Mouse (Mus musculus) lung, embryonic 15.5 days (tissue): ENCODE measurements around the gene Dvl2. TPM values are rescaled to one million over a fixed set of nuclear protein-coding genes. Genes with fewer than 3 reads are reported as not detected.

Experiments
- ATAC-seq: fragments of 200-750 bp; cut with Nextera tagmentation; 2 replicates; pipeline ENCODE4 v1.8.0; 2017; ENCODE audit warnings: moderate number of reproducible peaks, borderline replicate concordance; ENCODE audit not compliant: low FRiP score, low TSS enrichment; ENCODE audit errors: extremely low read depth
- H3K27ac ChIP-seq: fragments of 300-500 bp; sonication (generic); 2 replicates; pipeline ENCODE4 v1.5.1; 2015; ENCODE audit warnings: moderate library complexity, mild to moderate bottlenecking, inconsistent platforms
- H3K27me3 ChIP-seq: fragments of 300-500 bp; sonication (generic); 2 replicates; pipeline ENCODE4 v1.6.1; 2015; ENCODE audit warnings: inconsistent platforms
- H3K36me3 ChIP-seq: fragments of 300-500 bp; sonication (generic); 2 replicates; pipeline ENCODE4 v1.6.1; 2015; ENCODE audit warnings: inconsistent platforms
- H3K4me1 ChIP-seq: fragments of 300-500 bp; sonication (generic); 2 replicates; pipeline ENCODE4 v1.6.1; 2015; ENCODE audit warnings: inconsistent platforms
- H3K4me2 ChIP-seq: fragments of 300-500 bp; sonication (generic); 2 replicates; pipeline ENCODE4 v1.6.1; 2015; ENCODE audit warnings: inconsistent platforms, mild to moderate bottlenecking, moderate library complexity
- H3K4me3 ChIP-seq: fragments of 300-500 bp; sonication (generic); 2 replicates; pipeline ENCODE4 v1.5.1; 2015; ENCODE audit warnings: mild to moderate bottlenecking, inconsistent platforms
- H3K9ac ChIP-seq: fragments of 300-500 bp; sonication (generic); 2 replicates; pipeline ENCODE4 v1.6.1; 2015; ENCODE audit warnings: inconsistent platforms
- H3K9me3 ChIP-seq: fragments of 300-500 bp; sonication (generic); 2 replicates; pipeline ENCODE4 v1.6.1; 2016; ENCODE audit warnings: inconsistent platforms
- WGBS: fragments of 180-500 bp; shearing (Covaris S2); methylation state at CpG from one replicate; pipeline ENCODE4 v1.1.7; 2015; 5-methylcytosine and 5-hydroxymethylcytosine counted together
- polyA plus RNA-seq: library from polyadenylated mRNA; unstranded; fragments of >200 nt; fragmentation: Nextera tagmentation; extraction: Ambion mirVana; gene quantifications from 2 replicates; pipeline ENCODE4 v1.2.1, GENCODE M21; 2015

Dvl2 gene
- polyA plus RNA-seq, 1 experiment from 2014 or later = 40.3 TPM

DNA sequence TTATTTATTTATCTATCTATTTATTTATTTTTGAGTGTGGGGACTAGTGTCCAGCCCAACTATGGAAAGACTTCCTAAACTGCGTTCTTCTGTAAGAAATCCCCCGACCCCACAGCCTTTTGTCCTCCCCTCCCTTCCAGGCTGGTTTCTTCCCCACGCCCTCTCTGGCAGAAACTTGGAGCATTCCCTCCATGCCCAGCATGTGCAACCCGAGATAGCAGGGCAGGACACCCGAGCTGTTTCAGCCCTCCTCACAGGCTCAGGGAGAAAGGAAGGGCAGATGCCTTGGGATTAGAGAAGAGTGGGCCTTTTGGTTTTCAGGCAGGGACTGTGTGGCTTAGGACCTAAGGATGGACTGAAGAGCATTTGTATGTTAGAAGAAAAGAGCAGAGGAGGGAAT, 17.5 kb upstream of the Dvl2 start:
- peak overlapping the region; percentile 67 for H3K4me2 ChIP-seq
- H3K4me1 ChIP-seq = peaks cover 32% of the 10 kb centered on the region
- no peaks in the 10 kb centered on the region for H3K9me3 ChIP-seq
- H3K27ac ChIP-seq = no peak overlapping the region
- H3K4me3 ChIP-seq = peak overlapping the region; percentile 98
- WGBS = 20% methylated on average over 5 of the region's 5 CpGs
- no peak for ATAC-seq
- peak overlapping the region; percentile 93 for H3K9ac ChIP-seq
- H3K36me3 ChIP-seq = peaks cover 49% of the 10 kb centered on the region
- H3K27me3 ChIP-seq = no peaks in the 10 kb centered on the region

DNA sequence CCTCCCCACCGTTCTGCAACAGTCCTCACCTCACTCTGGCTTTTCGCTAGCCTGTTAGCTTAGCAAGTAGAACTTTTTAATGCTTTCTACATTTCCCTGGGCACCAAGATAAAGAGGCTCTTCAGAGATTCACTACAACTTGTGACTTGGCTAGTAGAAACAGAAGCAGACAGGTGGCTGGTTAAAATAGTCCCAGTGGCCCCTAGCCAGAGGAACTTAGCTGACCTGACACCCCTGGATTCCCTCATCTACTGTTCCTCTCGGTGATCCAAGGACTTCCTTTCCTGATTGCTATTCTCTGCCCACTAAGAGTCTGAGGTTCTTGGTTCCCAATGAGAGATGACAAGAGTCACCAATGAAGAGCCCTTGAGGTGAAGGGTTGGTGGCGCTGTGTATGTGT, 17.0 kb upstream of the Dvl2 start:
- peaks cover 50% of the 10 kb centered on the region for H3K36me3 ChIP-seq
- H3K27ac ChIP-seq = no peak overlapping the region
- H3K9ac ChIP-seq = peak overlapping the region; percentile 93; the same call in 1 of the 2 replicates
- no peaks in the 10 kb centered on the region for H3K27me3 ChIP-seq
- ATAC-seq = no peak
- 72% methylated on average over 4 of the region's 4 CpGs for WGBS
- H3K9me3 ChIP-seq = no peaks in the 10 kb centered on the region
- H3K4me1 ChIP-seq = peaks cover 32% of the 10 kb centered on the region
- peak overlapping the region; percentile 98 for H3K4me3 ChIP-seq
- peak overlapping the region; percentile 67 for H3K4me2 ChIP-seq

DNA sequence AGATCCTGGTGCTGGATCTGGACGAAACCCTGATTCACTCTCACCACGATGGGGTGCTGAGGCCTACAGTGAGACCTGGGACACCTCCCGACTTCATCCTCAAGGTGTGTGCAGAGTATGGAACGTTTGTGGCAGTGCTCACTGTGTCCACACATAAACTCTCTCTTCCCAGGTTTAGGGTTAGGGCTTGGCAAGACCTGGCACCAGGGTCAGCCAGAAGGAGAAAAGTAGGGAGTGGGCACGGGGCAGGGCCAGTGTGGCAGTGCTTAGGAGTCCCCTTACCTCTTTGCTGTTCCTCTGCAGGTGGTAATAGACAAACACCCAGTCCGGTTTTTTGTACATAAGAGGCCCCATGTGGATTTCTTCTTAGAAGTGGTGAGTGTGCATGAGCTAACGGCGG, 16.0 kb upstream of the Dvl2 start:
- Histone ChIP-seq H3K4me2 (no peak overlapping the region), H3K36me3 (peaks cover 55% of the 10 kb centered on the region), H3K27ac (no peak overlapping the region), H3K27me3 (no peaks in the 10 kb centered on the region), H3K9me3 (no peaks in the 10 kb centered on the region), H3K4me1 (peaks cover 25% of the 10 kb centered on the region), H3K4me3 (no peak overlapping the region), H3K9ac (no peak overlapping the region)
- WGBS = 83% methylated on average over 8 of the region's 8 CpGs
- no peak for ATAC-seq

DNA sequence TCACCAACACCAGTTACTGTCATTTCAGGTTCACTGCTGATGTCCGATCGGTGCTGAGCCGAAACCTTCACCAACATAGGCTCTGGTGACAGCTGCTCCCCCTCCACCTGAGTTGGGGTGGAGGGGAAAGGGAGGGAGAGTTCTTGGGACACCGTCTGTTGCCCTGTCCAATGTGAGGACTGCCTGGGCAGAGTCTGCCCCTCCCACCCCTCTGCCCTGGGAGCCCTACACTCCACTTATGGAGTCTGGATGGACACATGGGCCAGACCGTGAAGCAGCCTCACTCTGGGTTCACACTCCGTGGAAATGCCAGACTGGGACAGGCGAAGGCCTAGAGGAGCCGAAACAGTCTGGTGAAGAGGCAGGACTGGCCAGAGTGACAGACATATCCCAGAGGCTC, 10.4 kb upstream of the Dvl2 start:
- H3K27ac ChIP-seq = peak overlapping the region; percentile 96
- H3K9ac ChIP-seq = no peak overlapping the region
- WGBS = 90% methylated on average over 8 of the region's 8 CpGs
- H3K4me2 ChIP-seq = no peak overlapping the region
- H3K9me3 ChIP-seq = no peaks in the 10 kb centered on the region
- H3K4me1 ChIP-seq = peaks cover 23% of the 10 kb centered on the region
- 0 out of 2 replicates have a peak, but pooled peaks have one; percentile 25 for ATAC-seq
- no peaks in the 10 kb centered on the region for H3K27me3 ChIP-seq
- peaks cover 67% of the 10 kb centered on the region for H3K36me3 ChIP-seq
- no peak overlapping the region for H3K4me3 ChIP-seq

DNA sequence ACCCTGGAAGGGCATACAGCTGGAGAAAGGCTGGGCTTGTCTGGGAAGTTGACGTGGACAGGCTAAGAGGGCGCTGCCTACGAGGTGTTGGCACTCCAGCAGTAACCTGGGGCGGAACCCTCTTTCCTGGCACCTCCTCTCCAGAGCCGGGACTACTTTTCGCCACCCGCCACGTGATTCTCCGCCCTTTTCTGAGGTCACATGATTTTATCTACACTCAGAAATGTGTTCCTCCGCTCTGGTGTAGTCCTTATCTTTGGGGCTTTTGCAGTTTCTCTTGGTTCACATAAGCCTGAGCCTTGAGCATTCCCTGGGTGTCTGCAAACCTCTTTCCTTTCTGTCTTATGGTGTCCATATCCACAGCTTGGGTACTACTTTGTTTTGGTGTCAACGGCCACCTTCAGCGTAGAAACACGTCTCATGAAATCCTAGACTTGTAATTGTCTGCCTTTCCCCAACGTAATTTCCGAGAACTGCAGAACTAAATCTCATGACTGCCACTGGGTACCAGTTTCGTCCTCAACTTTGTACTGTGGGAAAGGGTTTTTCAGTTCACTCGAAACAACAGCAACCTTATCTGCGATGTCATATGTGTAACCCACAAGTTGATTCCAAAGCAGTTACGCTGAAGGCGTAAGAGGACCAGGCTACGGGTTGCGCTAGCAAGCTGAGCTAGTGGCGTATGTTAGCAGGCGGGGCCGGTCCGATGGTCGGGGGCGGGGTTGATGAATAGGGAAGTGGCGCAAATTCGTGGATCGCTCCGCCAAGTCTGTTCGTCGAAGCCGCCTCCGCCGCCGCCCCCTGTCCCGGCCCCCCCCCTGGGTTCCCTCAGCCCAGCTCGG, 9.3 kb upstream of the Dvl2 start, which contains the start of gene Gabarap:
Gene Gabarap (plus strand): TSS at position 294 of the 842 bp plus-strand sequence.
- WGBS = under 1% methylated on average over 40 of the region's 40 CpGs
- Histone ChIP-seq H3K9me3 (no peaks in the 10 kb centered on the region), H3K27ac (peak within 1 kb of the TSS; percentile 96), H3K27me3 (no peaks in the 10 kb centered on the region), H3K36me3 (peaks cover 58% of the 10 kb centered on the region), H3K9ac (peak within 1 kb of the TSS; percentile 87), H3K4me1 (peaks cover 23% of the 10 kb centered on the region), H3K4me3 (peak within 1 kb of the TSS; percentile 84), H3K4me2 (peak within 1 kb of the TSS; percentile 72)
- ATAC-seq = peak; percentile 73

DNA sequence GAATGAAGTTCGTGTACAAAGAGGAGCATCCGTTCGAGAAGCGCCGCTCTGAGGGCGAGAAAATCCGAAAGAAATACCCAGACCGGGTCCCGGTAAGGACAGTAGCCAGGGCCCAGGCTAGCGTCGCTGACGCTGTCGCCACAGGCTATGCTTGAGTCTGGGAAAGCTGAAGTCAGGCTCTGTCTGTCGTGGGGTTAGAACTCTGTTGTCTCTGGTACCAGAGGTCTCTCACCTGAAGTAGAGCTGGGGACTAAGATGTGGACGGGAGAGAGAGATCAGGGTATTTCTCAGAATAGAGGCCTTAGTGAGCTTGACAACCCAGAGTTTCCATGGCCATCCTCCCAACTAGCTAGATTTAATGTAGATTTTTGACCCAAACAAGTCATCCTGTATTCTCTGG, 8.7 kb upstream of the Dvl2 start:
- ATAC-seq = no peak
- H3K27me3 ChIP-seq = no peaks in the 10 kb centered on the region
- peak overlapping the region; percentile 72 for H3K4me2 ChIP-seq
- peak overlapping the region; percentile 84 for H3K4me3 ChIP-seq
- peak overlapping the region; percentile 87 for H3K9ac ChIP-seq
- peak overlapping the region; percentile 96 for H3K27ac ChIP-seq
- peaks cover 23% of the 10 kb centered on the region for H3K4me1 ChIP-seq
- peaks cover 51% of the 10 kb centered on the region for H3K36me3 ChIP-seq
- whole genome bisulfite sequencing = 0% methylated on average over 15 of the region's 15 CpGs
- no peaks in the 10 kb centered on the region for H3K9me3 ChIP-seq

DNA sequence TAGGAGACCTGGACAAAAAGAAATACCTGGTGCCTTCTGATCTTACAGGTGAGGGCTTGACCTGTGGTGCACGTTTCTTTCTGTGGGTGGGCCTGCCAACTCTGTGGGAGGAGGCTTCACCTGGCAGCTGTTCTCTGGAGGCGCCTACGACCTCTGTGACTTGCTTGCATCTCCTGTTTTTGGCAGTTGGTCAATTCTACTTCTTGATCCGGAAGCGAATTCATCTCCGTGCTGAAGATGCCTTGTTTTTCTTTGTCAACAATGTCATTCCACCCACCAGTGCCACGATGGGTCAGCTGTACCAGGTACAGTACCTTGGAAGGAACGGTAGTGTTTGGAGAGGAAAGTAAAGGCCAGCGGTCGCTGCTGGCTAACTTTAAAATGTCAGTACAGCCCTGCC, 8.0 kb upstream of the Dvl2 start:
- Histone ChIP-seq H3K4me2 (peak overlapping the region; percentile 72), H3K36me3 (peaks cover 44% of the 10 kb centered on the region), H3K9me3 (no peaks in the 10 kb centered on the region), H3K27me3 (no peaks in the 10 kb centered on the region), H3K4me3 (peak overlapping the region; percentile 84), H3K9ac (peak overlapping the region; percentile 87), H3K4me1 (peaks cover 24% of the 10 kb centered on the region), H3K27ac (no peak overlapping the region; the same call in 1 of the 2 replicates)
- 74% methylated on average over 10 of the region's 10 CpGs for WGBS
- no peak for ATAC-seq

DNA sequence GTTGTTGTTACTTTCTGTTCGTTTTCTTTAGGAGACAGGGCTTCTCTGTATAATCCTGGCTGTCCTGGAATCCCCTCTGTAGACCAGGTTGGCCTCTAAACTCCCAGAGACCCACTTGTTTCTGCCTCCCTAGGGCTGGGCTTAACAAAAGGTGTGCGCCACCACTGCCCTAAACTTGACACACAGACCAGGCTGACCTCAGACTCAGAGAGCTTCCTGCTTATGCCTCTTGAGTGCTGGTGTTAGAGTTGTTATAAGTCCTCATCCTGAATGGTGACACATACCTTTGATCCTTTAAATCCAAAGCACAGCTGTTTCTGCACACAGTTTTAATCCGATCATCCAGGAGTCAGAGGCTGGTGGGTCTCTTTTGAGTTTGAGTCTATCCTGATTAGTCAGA, 7.5 kb upstream of the Dvl2 start:
- Histone ChIP-seq H3K36me3 (peaks cover 42% of the 10 kb centered on the region), H3K27me3 (no peaks in the 10 kb centered on the region), H3K4me1 (peaks cover 30% of the 10 kb centered on the region), H3K9ac (peak overlapping the region; percentile 87; the same call in 1 of the 2 replicates), H3K27ac (no peak overlapping the region), H3K4me2 (peak overlapping the region; percentile 72), H3K4me3 (peak overlapping the region; percentile 84), H3K9me3 (no peaks in the 10 kb centered on the region)
- 81% methylated on average over 3 of the region's 3 CpGs for WGBS
- no peak for ATAC-seq

DNA sequence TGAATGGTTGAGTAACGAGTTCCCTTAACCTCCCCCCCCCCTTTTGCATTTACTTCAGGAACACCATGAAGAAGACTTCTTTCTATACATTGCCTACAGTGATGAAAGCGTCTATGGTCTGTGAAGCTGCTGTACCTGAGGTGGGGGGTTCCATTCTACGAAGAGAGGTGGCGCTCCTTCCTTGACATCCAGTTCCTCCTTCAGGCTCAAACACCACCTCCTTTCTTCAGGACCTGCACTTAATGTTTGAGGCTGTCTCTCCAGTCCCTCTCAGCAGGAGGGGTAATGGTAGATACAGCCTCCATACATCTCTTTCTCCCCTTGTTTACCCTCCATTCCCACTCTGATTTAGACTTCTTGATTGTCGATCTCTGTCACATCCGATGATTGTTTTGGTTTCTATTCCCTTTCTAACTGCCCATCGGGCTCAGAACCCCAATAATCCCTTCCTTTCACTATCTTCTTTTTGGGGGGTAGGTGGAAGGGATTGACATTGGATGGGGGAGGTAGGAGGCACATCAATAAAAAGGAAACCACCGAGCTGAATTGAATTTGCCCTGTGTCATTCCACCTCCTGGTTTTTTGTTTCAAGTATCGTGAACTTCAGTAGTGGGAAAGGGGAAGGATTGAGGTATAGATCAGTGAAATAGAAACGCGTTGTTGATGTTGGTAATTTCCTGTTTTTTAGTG, 5.8 kb upstream of the Dvl2 start:
- H3K36me3 ChIP-seq = peaks cover 42% of the 10 kb centered on the region
- no peak overlapping the region for H3K9ac ChIP-seq
- no peak overlapping the region for H3K27ac ChIP-seq

DNA sequence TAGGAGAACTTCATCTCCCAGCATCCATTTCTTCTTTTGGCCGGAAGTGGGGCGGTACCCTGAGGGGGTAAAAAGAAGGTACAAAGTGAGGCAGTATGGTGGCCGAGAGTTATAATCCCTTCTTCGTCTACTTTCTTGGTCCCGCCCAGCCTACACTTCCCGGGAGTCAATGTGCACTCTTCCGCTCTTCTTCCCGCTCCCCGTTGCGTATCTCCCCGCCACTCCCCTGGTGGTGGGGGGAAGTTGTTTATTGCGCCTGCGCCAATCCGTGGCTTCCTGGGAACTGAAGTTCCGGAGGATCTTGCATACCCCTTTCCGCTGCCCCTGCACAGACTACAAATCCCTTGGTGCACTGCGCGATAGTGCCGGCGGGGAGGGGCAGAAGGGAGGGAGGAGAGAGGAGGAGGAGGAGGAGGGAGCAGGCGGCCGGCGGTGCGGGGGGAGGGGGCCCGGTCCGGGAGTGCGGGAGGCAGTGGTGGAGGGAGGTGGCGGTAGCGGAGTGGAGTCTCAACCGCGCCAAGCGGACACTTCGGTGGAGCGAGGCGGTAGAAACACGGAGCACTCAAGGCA, 4.9 kb upstream of the Dvl2 start, which contains the start of gene Phf23:
Gene Phf23 (plus strand): TSS at position 387 of the 570 bp plus-strand sequence.
- under 1% methylated on average over 36 of the region's 36 CpGs for WGBS
- H3K4me3 ChIP-seq = peak within 1 kb of the TSS; percentile 97
- H3K27ac ChIP-seq = peak within 1 kb of the TSS; percentile 99
- ATAC-seq = peak; percentile 82
- peak within 1 kb of the TSS; percentile 55 for H3K4me2 ChIP-seq
- peak within 1 kb of the TSS; percentile 100 for H3K9ac ChIP-seq
- peaks cover 32% of the 10 kb centered on the region for H3K4me1 ChIP-seq
- no peaks in the 10 kb centered on the region for H3K27me3 ChIP-seq
- H3K9me3 ChIP-seq = no peaks in the 10 kb centered on the region
- peaks cover 40% of the 10 kb centered on the region for H3K36me3 ChIP-seq

More for the DNA sequence above, 5.8 kb upstream of the Dvl2 start:
- Histone ChIP-seq H3K9me3 (no peaks in the 10 kb centered on the region), H3K4me3 (peak overlapping the region; percentile 97; the same call in 1 of the 2 replicates), H3K27me3 (no peaks in the 10 kb centered on the region), H3K4me1 (peaks cover 33% of the 10 kb centered on the region), H3K4me2 (peak overlapping the region; percentile 38)
- ATAC-seq = no peak
- WGBS = 83% methylated on average over 11 of the region's 11 CpGs

DNA sequence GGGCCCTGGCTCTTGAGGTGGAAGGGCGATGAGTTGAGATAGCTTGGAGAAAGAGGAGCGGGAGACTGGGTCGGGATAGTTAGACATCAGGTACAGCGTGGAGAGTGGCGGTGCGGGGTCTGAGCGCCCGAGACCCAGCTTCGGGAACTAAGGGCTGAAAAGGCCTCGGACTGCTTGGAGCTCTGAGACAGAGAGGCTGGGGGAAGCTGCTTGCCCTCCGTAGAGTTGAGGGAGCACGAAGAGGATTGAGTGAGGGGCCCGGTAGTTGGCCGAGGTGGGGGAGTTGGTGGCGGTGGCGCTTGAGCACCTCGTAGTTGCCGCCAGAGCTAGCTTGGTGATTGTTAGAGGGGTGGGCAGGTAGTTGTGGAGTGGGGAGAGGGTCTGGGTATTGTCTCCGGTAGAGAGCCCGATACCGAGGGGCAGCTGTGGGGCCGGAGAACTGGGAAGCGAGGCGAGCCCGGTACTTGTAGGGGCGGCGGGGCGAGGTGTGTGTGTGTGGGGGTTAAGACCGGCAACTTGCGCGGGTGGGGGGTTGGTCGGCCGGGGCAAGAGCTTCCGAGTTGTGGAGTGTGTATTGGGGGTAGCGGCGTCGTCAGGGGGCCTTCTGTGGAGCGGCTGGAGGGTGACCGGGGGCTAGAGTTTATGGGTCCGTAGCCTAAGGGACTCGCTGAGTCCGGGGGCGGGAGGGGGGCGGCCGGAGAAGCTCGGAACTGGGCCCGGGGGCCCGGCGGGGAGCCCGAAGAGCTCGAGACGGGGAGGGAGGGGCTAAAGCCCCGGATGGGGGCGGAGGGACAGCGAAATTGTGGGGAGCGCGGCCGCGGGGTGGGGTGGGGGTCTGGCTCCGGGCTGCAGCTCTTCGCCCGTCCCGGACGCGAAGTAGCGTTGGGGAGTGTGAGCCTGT, 4.0 kb upstream of the Dvl2 start:
- H3K27me3 ChIP-seq = no peaks in the 10 kb centered on the region
- H3K4me3 ChIP-seq = peak overlapping the region; percentile 97
- peak; percentile 9; the same call in 1 of the 2 replicates for ATAC-seq
- H3K4me2 ChIP-seq = peak overlapping the region; percentile 55
- H3K9me3 ChIP-seq = no peaks in the 10 kb centered on the region
- H3K36me3 ChIP-seq = peaks cover 40% of the 10 kb centered on the region
- peak overlapping the region; percentile 99 for H3K27ac ChIP-seq
- under 1% methylated on average over 65 of the region's 66 CpGs for WGBS
- H3K9ac ChIP-seq = peak overlapping the region; percentile 100
- peaks cover 31% of the 10 kb centered on the region for H3K4me1 ChIP-seq
